Comparison of ENCODE assay signal across 17 mouse cellular contexts in genomic region chr19:23075790-23076189, GRCm38 (mm10).
DNase-seq lines count a peak whose midpoint lies in the region; ATAC-seq and TF ChIP-seq lines count a peak whose summit lies in the region.
"Had no signal": no experiment of that assay in that cellular context is flagged by ENCODE, and none has a peak within 500 bp of the region (broad histone marks: within the 10 kb centered on the region; RNA-seq: fewer than 3 reads in every experiment).

No protein-coding gene starts in this region.

- DNase-seq in kidney, adult 2 months = peak; percentile 87
- DNase-seq in brain, embryonic 14.5 days (ENCODE audit: low read depth) = peak; percentile 20
- DNase-seq in kidney, postnatal 25 days = peak; percentile 65 to 83
- DNase-seq in adrenal gland, postnatal 4 days (ENCODE audit: low spot score in 2 of 2) = no peak
- DNase-seq: adrenal gland, postnatal 36 days; cerebellum, postnatal 10 days; gastrocnemius, postnatal 14 days; heart, postnatal 4 days; liver, postnatal 0 days; thymus, postnatal 25 days had no signal

- TF ChIP-seq POLR2A in kidney, adult 2 months (IDR thresholded peaks at IDR 0.05; ENCODE audit: low read depth, low read length) = no peak
- no peak for TF ChIP-seq POLR2A in ES-Bruce4 (IDR thresholded peaks at IDR 0.05; ENCODE audit: insufficient read depth, low read length)
- no peak for TF ChIP-seq POLR2A in brain, embryonic 14.5 days (IDR thresholded peaks at IDR 0.05; ENCODE audit: borderline replicate concordance, extremely low read depth, insufficient read depth, insufficient read length, poor library complexity, severe bottlenecking)

- H3K4me2 ChIP-seq in kidney, embryonic 14.5 days (replicated peaks; ENCODE audit: low read depth, low read length) = no peak overlapping the region
- H3K4me2 ChIP-seq: heart, embryonic 11.5 days; limb, embryonic 15.5 days had no signal

- peak overlapping the region; percentile 30 for H3K4me3 ChIP-seq in kidney, adult 2 months (ENCODE audit: insufficient read depth, low read depth, low read length)
- no peak overlapping the region for H3K4me3 ChIP-seq in kidney, embryonic 14.5 days (ENCODE audit: low read length)
- H3K4me3 ChIP-seq in ES-Bruce4 (ENCODE audit: low read depth, low read length) = peak overlapping the region; percentile 66
- H3K4me3 ChIP-seq: layer of hippocampus, adult 2 months; limb, embryonic 15.5 days had no signal

- no peaks in the 10 kb centered on the region; the same call in 1 of the 2 replicates for H3K4me1 ChIP-seq in kidney, adult 2 months (ENCODE audit: control insufficient read depth, insufficient read depth, low read length)
- H3K4me1 ChIP-seq in kidney, embryonic 14.5 days (ENCODE audit: control insufficient read depth, insufficient read depth, low read length) = no peaks in the 10 kb centered on the region
- peaks cover 2% of the 10 kb centered on the region for H3K4me1 ChIP-seq in ES-Bruce4 (ENCODE audit: control insufficient read depth, insufficient read depth, low read length)
- H3K4me1 ChIP-seq: limb, embryonic 15.5 days had no signal

- peak; percentile 99 for TF ChIP-seq EP300 in ES-Bruce4 (IDR thresholded peaks at IDR 0.05; ENCODE audit: insufficient read depth, low read depth, low read length)

- H3K27ac ChIP-seq in kidney, adult 2 months (ENCODE audit: insufficient read depth, low read depth, low read length) = peak overlapping the region; percentile 96
- H3K27ac ChIP-seq in kidney, embryonic 14.5 days (ENCODE audit: low read depth, low read length) = no peak overlapping the region
- peak overlapping the region; percentile 98 for H3K27ac ChIP-seq in ES-Bruce4 (ENCODE audit: insufficient read depth, low read length)
- H3K27ac ChIP-seq: layer of hippocampus, adult 2 months; limb, embryonic 15.5 days had no signal

- no peaks in the 10 kb centered on the region for H3K36me3 ChIP-seq in kidney, adult 2 months (ENCODE audit: control insufficient read depth, insufficient read depth, low read length)
- H3K36me3 ChIP-seq in kidney, embryonic 14.5 days (ENCODE audit: control insufficient read depth, insufficient read depth, low read length) = no peaks in the 10 kb centered on the region
- 0 out of 2 replicates have a peak, but pooled peaks cover 2% of the 10 kb centered on the region for H3K36me3 ChIP-seq in ES-Bruce4 (ENCODE audit: control insufficient read depth, insufficient read depth, low read length, poor library complexity, severe bottlenecking)
- H3K36me3 ChIP-seq: limb, embryonic 15.5 days had no signal

- 44% methylated on average over 5 of the region's 5 CpGs for WGBS in kidney, adult 2 months
- WGBS in kidney, embryonic 14.5 days = 62% methylated on average over 5 of the region's 5 CpGs

- no peak for ATAC-seq in kidney, embryonic 14.5 days (ENCODE audit: low FRiP score, low TSS enrichment)
- ATAC-seq in frontal cortex, adult (ENCODE audit: low TSS enrichment) = no peak
- ATAC-seq: activated CD4-positive, CD25-positive, alpha-beta regulatory T cell, adult 4 months; liver, postnatal 0 days had no signal

- no peak overlapping the region for H3K9ac ChIP-seq in kidney, embryonic 14.5 days (ENCODE audit: low read depth, low read length)
- peak overlapping the region; percentile 86 for H3K9ac ChIP-seq in ES-Bruce4 (ENCODE audit: low read depth, poor library complexity, severe bottlenecking)
- H3K9ac ChIP-seq: limb, embryonic 15.5 days; liver, postnatal 0 days had no signal

- no peak for TF ChIP-seq CTCF in kidney, adult 2 months (conservative IDR thresholded peaks at IDR 0.05; ENCODE audit: insufficient read depth, insufficient read length, low read depth, low read length)
- TF ChIP-seq CTCF in ES-Bruce4 (IDR thresholded peaks at IDR 0.05; ENCODE audit: low read depth, low read length) = no peak
- TF ChIP-seq CTCF in brain, embryonic 14.5 days (IDR thresholded peaks at IDR 0.05; ENCODE audit: borderline replicate concordance, extremely low read depth, insufficient read depth, insufficient read length) = no peak

- H3K9me3 ChIP-seq in kidney, embryonic 14.5 days (ENCODE audit: control insufficient read depth, low read length) = no peaks in the 10 kb centered on the region
- H3K9me3 ChIP-seq in ES-Bruce4 (replicated peaks; ENCODE audit: control insufficient read depth, insufficient read depth, low read length, poor library complexity, severe bottlenecking) = no peaks in the 10 kb centered on the region
- H3K9me3 ChIP-seq: limb, embryonic 15.5 days had no signal

- H3K27me3 ChIP-seq in kidney, adult 2 months (replicated peaks; ENCODE audit: control insufficient read depth, insufficient read depth, low read length) = no peaks in the 10 kb centered on the region
- H3K27me3 ChIP-seq in kidney, embryonic 14.5 days (ENCODE audit: control insufficient read depth, insufficient read depth, low read length) = no peaks in the 10 kb centered on the region
- H3K27me3 ChIP-seq in ES-Bruce4 (ENCODE audit: control insufficient read depth, insufficient read depth, low read length, poor library complexity, severe bottlenecking) = no peaks in the 10 kb centered on the region
- H3K27me3 ChIP-seq: limb, embryonic 15.5 days had no signal

Comparison
In these comparisons a context has a peak if more than half of its experiments do, and no peak if none do; other contexts are left out.
1. DNase-seq: peak in kidney, adult 2 months (single experiment), brain, embryonic 14.5 days (single experiment) and kidney, postnatal 25 days (2 of 2); none in adrenal gland, postnatal 4 days (0 of 2).